Mouse (Mus musculus) olfactory bulb, adult 2 months (tissue): ENCODE measurements around the gene Olfr66.

Source experiments
- CTCF ChIP-seq: fragments of 200-500 bp; IDR thresholded peaks from 2 replicates; pipeline ENCODE4 v1.5.1; 2012; ENCODE audit warnings: low read depth, mild to moderate bottlenecking, low read length, moderate library complexity; ENCODE audit not compliant: insufficient read depth
- POLR2A ChIP-seq: fragments of 200-500 bp; IDR thresholded peaks from 2 replicates; pipeline ENCODE4 v1.6.1; 2012; ENCODE audit warnings: mild to moderate bottlenecking, low read depth, low read length, moderate library complexity; ENCODE audit not compliant: insufficient read depth

DNA sequence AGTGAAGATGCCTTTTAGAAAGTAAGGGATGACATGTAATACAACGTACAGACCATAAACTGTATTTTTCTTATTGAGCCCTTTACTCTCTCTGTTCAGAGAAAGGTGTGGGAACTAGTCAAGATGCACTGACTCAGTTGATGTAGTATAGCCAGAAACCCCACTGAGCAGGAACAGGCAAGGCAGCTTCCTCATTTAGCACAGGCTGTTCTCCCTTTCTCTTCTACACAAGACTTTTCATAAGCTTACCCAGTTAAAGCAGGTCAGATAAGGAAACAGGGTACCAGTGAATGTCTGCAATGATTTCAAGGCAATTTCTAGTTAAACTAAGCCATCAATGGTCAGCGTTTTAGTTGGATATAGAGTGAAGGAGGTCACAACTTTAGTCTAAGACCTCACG, 24.5 kb downstream of the Olfr66 start:
- TF ChIP-seq POLR2A, result no peak
- TF ChIP-seq CTCF, result no peak
